Mouse (Mus musculus) stomach, embryonic 16.5 days (tissue): ENCODE measurements at regions not wholly inside any gene's neighbourhood (a gene's known extent, or its start where the extent isn't known, plus 50 kb on each side); places are given as distances from the start of the nearest gene placed in this dataset.

Experiments
- ATAC-seq: fragments of 200-750 bp; cut with Nextera tagmentation; 2 replicates; pipeline ENCODE4 v1.8.0; 2017; ENCODE audit warnings: moderate number of reproducible peaks, moderate TSS enrichment; ENCODE audit not compliant: insufficient read depth, low FRiP score
- H3K27ac ChIP-seq: fragments of 300-500 bp; sonication (generic); 2 replicates; pipeline ENCODE4 v1.5.1; 2014; ENCODE audit warnings: low read length
- H3K27me3 ChIP-seq: fragments of 300-500 bp; sonication (generic); 2 replicates; pipeline ENCODE4 v1.6.1; 2014; ENCODE audit warnings: low read length, control low read depth, mixed read lengths; ENCODE audit not compliant: control insufficient read depth, insufficient read depth
- H3K36me3 ChIP-seq: fragments of 300-500 bp; sonication (generic); 2 replicates; pipeline ENCODE4 v1.6.1; 2014; ENCODE audit warnings: low read length; ENCODE audit not compliant: control insufficient read depth, insufficient read depth
- H3K4me1 ChIP-seq: fragments of 300-500 bp; sonication (generic); 2 replicates; pipeline ENCODE4 v1.6.1; 2014; ENCODE audit warnings: low read length, control low read depth, mixed read lengths; ENCODE audit not compliant: control insufficient read depth, insufficient read depth
- H3K4me2 ChIP-seq: fragments of 300-500 bp; sonication (generic); 2 replicates; pipeline ENCODE4 v1.6.1; 2014; ENCODE audit warnings: low read depth, low read length, mixed read lengths
- H3K4me3 ChIP-seq: fragments of 300-500 bp; sonication (generic); replicated peaks from 2 replicates; pipeline ENCODE4 v1.5.1; 2014; ENCODE audit warnings: mild to moderate bottlenecking, low read length
- H3K9ac ChIP-seq: fragments of 300-500 bp; sonication (generic); 2 replicates; pipeline ENCODE4 v1.6.1; 2014; ENCODE audit warnings: low read length
- H3K9me3 ChIP-seq: fragments of 300-500 bp; sonication (generic); replicated peaks from 2 replicates; pipeline ENCODE4 v1.6.1; 2016; ENCODE audit warnings: low read length, control low read depth; ENCODE audit not compliant: control insufficient read depth
- WGBS: fragments of 180-500 bp; shearing (Covaris S2); extraction: QIAGEN DNeasy Blood & Tissue Kit; methylation state at CpG from one replicate; pipeline ENCODE4 v1.1.7; 2014; 5-methylcytosine and 5-hydroxymethylcytosine counted together

DNA sequence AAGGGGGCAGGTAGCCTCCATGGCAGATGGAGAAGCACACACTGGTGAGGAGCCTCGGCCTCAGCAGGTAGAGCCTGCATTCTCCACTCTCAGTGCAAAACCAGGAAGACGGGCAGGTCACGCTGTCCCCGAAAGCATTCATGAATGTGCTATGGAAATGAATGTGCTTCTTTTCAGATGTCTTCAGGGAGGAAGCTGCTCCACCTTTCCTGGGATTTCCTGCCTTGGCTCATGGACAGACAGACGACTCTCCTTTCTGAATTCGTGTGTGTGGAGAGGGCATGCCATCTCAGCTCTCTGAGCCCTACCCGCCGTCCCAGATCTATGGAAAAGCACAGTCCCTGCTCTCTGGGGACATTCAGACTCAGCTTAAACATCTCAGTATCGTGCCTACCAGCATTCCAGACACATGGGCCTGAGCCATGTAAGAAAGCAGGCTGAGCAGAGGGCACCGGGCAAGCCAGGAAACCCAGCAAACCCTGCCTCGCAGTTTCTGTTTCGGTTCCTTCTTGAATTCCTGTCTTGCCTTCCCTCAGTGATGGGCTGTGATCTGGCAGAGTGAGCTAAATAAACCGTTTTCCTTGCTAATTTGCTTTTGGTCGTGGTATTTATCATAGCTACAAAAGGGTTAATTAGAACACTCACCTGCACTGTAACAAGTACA is 354.0 kb downstream of the Matn1 start:
- no peaks in the 10 kb centered on the region for H3K4me1 ChIP-seq
- no peak overlapping the region for H3K4me3 ChIP-seq
- H3K9me3 ChIP-seq: no peaks in the 10 kb centered on the region
- no peaks in the 10 kb centered on the region for H3K27me3 ChIP-seq
- ATAC-seq: no peak
- no peak overlapping the region for H3K27ac ChIP-seq
- H3K4me2 ChIP-seq: no peak overlapping the region
- no peaks in the 10 kb centered on the region for H3K36me3 ChIP-seq
- WGBS: 60% methylated on average over 14 of the region's 14 CpGs
- no peak overlapping the region for H3K9ac ChIP-seq

DNA sequence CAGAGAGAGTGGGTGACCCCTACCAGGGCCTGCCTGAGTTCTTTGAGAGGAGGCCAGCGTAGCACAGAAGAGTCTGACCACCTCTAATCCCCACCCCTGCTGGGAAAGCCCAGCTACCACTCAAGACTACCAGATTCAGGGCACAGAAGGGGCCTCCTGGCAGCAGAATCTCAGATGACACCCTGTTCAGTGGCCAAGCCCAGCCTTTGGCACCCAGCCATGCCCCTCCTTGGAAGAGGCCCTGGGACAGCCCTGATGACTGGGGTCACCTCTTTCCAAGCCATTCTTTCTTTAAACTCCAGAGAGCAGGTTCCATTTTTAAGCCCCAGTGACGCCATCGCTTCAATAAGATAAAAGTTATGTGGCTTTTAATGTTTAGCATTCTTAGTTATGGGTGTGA is 359.8 kb downstream of the Matn1 start:
- Histone ChIP-seq H3K27ac (no peak overlapping the region), H3K36me3 (no peaks in the 10 kb centered on the region), H3K9ac (no peak overlapping the region), H3K4me2 (no peak overlapping the region), H3K9me3 (no peaks in the 10 kb centered on the region), H3K4me1 (no peaks in the 10 kb centered on the region), H3K27me3 (no peaks in the 10 kb centered on the region), H3K4me3 (no peak overlapping the region)
- ATAC-seq: no peak
- 86% methylated on average over 3 of the region's 3 CpGs for WGBS

DNA sequence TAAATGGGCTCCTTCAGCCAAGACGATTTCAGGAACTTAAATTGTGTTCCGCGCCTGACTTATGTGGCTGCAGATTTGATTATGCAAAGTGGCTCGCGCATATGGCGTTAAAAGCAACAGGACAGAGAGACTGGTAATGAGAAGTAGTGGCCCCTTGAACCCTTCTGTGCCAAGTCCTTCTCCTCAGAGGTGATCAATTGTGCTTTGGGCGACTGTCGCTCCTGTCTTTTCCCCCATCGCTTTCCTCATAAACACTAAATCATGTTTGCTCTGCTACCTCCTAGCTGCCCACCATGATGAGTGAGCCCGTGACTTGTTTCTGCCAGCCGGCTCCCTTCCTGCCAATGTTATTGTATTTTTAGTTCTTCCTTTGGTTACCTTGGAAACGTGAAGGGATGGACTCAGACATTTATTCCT is 360.2 kb downstream of the Matn1 start:
- no peak for ATAC-seq
- Histone ChIP-seq H3K9ac (no peak overlapping the region), H3K4me3 (no peak overlapping the region), H3K9me3 (no peaks in the 10 kb centered on the region), H3K4me1 (no peaks in the 10 kb centered on the region), H3K27ac (no peak overlapping the region), H3K36me3 (no peaks in the 10 kb centered on the region), H3K27me3 (no peaks in the 10 kb centered on the region), H3K4me2 (no peak overlapping the region)
- WGBS: 72% methylated on average over 12 of the region's 12 CpGs

DNA sequence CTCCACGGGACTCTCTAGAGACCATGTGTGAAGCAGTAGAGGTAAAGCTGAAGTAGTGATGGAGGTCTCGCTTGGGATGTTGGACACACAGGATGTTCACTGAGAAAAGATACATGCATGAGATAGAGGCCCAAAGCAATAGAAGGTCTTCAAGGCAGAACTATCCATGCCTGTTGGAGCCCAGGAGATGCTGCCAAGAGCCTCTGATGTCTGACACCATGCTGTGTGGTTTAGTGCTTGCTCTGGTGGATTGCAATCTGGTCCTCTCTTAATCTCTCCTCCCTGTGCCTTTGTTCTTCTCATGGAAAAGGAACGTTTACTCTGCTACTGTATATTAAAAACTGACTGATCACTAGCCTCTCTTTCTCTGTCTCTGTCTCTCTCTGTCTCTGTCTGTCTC is 370.0 kb downstream of the Matn1 start:
- 69% methylated on average over 3 of the region's 3 CpGs for WGBS
- Histone ChIP-seq H3K9ac (no peak overlapping the region), H3K4me1 (no peaks in the 10 kb centered on the region)

DNA sequence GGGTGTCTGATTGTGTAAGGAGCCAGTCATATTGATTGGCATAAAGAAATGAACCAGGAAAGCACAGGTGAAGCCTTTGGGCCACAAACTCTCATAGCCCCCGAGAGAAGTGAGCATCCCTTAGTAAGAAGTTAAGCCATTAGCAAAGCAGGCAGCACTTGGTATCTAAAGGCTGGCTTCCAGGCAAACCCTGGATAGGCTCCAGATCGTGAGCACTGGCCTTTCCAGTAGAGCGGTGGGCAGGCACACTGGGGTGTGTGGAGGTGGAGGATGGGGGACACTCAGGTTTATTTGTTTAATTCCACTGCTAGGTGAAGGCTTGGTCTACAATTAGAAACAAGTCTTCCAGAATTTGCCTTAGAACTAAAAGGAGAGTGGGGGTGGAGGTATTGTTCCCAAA is 371.9 kb downstream of the Matn1 start:
- Histone ChIP-seq H3K9me3 (no peaks in the 10 kb centered on the region), H3K4me2 (no peak overlapping the region), H3K27me3 (no peaks in the 10 kb centered on the region), H3K36me3 (no peaks in the 10 kb centered on the region), H3K9ac (no peak overlapping the region), H3K27ac (no peak overlapping the region), H3K4me3 (no peak overlapping the region), H3K4me1 (no peaks in the 10 kb centered on the region)
- no peak for ATAC-seq
- 78% methylated on average over 3 of the region's 3 CpGs for WGBS

More for the DNA sequence above, 370.0 kb downstream of the Matn1 start:
- Histone ChIP-seq H3K4me3 (no peak overlapping the region), H3K36me3 (no peaks in the 10 kb centered on the region), H3K4me2 (no peak overlapping the region), H3K9me3 (no peaks in the 10 kb centered on the region), H3K27me3 (no peaks in the 10 kb centered on the region), H3K27ac (no peak overlapping the region)
- no peak for ATAC-seq

DNA sequence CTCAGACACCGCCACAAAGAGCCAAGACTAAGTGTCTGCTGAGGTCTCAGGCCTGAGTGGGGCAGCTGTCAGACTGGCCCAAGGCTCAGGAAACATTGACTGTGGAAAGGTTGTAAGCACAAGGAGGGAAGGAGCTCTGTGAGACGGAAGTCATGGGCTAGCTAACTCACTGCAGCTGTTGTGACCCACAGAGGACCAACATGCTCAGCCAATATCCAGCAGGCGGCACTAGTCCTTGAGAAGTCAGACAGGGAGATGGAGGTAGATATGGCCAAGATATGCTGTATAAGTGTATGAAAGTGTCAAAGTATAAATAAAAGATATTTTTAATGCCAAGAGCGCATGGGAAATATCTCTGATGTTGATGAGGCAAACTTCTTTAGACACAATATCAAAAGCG is 378.1 kb downstream of the Matn1 start:
- Histone ChIP-seq H3K27me3 (no peaks in the 10 kb centered on the region), H3K9ac (no peak overlapping the region), H3K4me3 (no peak overlapping the region), H3K27ac (no peak overlapping the region), H3K9me3 (no peaks in the 10 kb centered on the region), H3K4me2 (no peak overlapping the region), H3K36me3 (no peaks in the 10 kb centered on the region), H3K4me1 (no peaks in the 10 kb centered on the region)
- ATAC-seq: no peak
- 69% methylated on average over 5 of the region's 5 CpGs for WGBS

DNA sequence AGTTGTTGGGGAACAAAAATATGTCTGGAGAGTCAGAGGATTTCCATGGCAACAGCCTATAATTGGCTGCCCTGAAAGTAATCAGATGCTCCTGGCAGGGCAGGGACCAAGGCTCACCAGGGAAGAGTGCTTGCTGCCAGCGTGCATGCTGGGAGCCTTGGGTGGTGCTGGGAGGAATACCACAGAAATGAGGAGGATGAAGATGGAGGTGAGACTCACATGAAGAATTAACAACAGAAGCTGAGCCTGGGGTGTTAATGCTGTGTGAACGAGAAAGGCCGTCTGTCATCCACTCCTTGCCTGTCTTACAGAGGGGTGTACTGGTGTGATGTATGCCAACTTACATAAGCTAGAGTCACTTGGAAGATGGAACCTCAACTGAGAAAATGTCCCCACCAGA is 380.3 kb downstream of the Matn1 start:
- ATAC-seq: no peak
- Histone ChIP-seq H3K36me3 (no peaks in the 10 kb centered on the region), H3K4me3 (no peak overlapping the region), H3K4me1 (no peaks in the 10 kb centered on the region), H3K4me2 (no peak overlapping the region), H3K27ac (no peak overlapping the region), H3K27me3 (no peaks in the 10 kb centered on the region), H3K9ac (no peak overlapping the region), H3K9me3 (no peaks in the 10 kb centered on the region)
- WGBS: 75% methylated on average over 3 of the region's 3 CpGs

DNA sequence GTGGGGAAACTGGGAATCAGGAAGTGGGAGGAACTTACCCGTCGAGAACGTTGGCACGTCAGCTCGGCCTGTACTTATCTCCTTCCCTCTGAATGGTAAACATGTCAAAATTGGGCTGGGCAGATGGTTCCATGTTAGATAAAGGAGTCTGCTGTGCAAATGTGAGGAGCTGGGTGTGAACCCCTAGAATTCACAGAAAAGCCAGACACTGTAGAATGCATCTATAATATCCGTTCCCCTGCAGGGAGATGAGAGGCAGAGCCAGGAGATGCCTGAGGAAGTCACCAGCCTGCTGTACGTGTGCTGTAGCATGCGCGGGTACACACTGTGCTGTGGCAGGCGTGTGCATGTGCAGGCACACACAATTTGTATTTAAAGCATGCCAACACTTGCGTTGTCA is 381.0 kb downstream of the Matn1 start:
- Histone ChIP-seq H3K4me2 (no peak overlapping the region), H3K27me3 (no peaks in the 10 kb centered on the region), H3K27ac (0 out of 2 replicates have a peak overlapping the region, but pooled peaks have one; percentile 34), H3K4me1 (no peaks in the 10 kb centered on the region), H3K4me3 (no peak overlapping the region), H3K9me3 (no peaks in the 10 kb centered on the region), H3K9ac (no peak overlapping the region), H3K36me3 (no peaks in the 10 kb centered on the region)
- no peak for ATAC-seq
- WGBS: 52% methylated on average over 11 of the region's 11 CpGs

DNA sequence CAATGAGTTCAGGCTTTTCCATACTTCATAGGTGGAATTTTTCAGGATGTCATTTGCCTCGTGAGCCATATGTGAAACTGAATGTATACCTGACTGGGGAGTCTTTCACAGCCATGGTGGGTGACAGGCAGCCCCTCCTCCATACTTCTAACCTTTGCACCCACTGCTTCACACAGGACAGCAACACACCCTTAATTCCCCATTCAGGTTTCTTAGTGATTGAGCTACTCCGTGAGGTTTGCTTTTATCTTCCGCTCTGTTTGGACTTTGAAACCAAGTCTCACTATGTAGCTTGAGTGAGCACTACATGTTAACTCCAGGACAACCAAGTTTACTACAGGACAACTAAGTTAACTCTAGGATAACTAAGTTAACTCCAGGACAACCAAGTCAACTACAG is 381.4 kb downstream of the Matn1 start:
- WGBS: 63% methylated on average over 3 of the region's 3 CpGs

More for the DNA sequence above, 381.4 kb downstream of the Matn1 start:
- H3K9me3 ChIP-seq: no peaks in the 10 kb centered on the region
- 0 out of 2 replicates have a peak overlapping the region, but pooled peaks have one; percentile 34 for H3K27ac ChIP-seq
- H3K4me3 ChIP-seq: no peak overlapping the region
- H3K36me3 ChIP-seq: no peaks in the 10 kb centered on the region
- ATAC-seq: peak; percentile 71; the same call in 1 of the 2 replicates
- H3K27me3 ChIP-seq: no peaks in the 10 kb centered on the region
- no peaks in the 10 kb centered on the region for H3K4me1 ChIP-seq
- no peak overlapping the region for H3K9ac ChIP-seq
- no peak overlapping the region for H3K4me2 ChIP-seq
